Mouse (Mus musculus): ENCODE results near the gene Akap14. TPM values are rescaled to one million over a fixed set of nuclear protein-coding genes. Genes with fewer than 3 reads are reported as not detected.
A peak's percentile ranks its signal among the peaks of the same experiment; 100 is the strongest.
"Not testable (repeated sequence)": the region's sequence is repeated elsewhere in the genome, so short reads cannot be mapped to it uniquely, and the experiment has no call there.

Gene Akap14
- polyA plus RNA-seq, 1 experiment from 2014 or later, result not detected

GRCm38 (mm10) chrX:37167085-37167484, 1.6 kb downstream of the Akap14 start:
- H3K4me3 ChIP-seq (ENCODE audit: low read depth, low read length), result no peak overlapping the region
- no peak overlapping the region for H3K4me2 ChIP-seq (ENCODE audit: low read depth, low read length)
- H3K27me3 ChIP-seq (ENCODE audit: insufficient read depth, low read length), result no peaks in the 10 kb centered on the region
- no peaks in the 10 kb centered on the region for H3K36me3 ChIP-seq (replicated peaks; ENCODE audit: insufficient read depth, low read length)
- H3K9ac ChIP-seq (replicated peaks), result no peak overlapping the region
- WGBS (ENCODE audit: insufficient replicate concordance), result 26% methylated on average over 3 of the region's 3 CpGs
- no peak for TF ChIP-seq EP300 (IDR thresholded peaks at IDR 0.05; ENCODE audit: low read depth)
- TF ChIP-seq CTCF (IDR thresholded peaks at IDR 0.05; ENCODE audit: low read depth), result peak; percentile 81
- no peaks in the 10 kb centered on the region for H3K9me3 ChIP-seq (ENCODE audit: low read length)
- DNase-seq (peak; percentile 40), ATAC-seq (no peak)
- H3K4me1 ChIP-seq (ENCODE audit: insufficient read depth), result no peaks in the 10 kb centered on the region
- no peak overlapping the region for H3K27ac ChIP-seq (ENCODE audit: low read depth)

- no peak overlapping the region for H3K27ac ChIP-seq (ENCODE audit: low read depth)
- DNase-seq, result no peak
- 75% methylated on average over 18 of the region's 18 CpGs for WGBS (ENCODE audit: insufficient replicate concordance)
- no peaks in the 10 kb centered on the region for H3K4me1 ChIP-seq (ENCODE audit: insufficient read depth)
- no peak overlapping the region for H3K4me3 ChIP-seq (ENCODE audit: low read depth, low read length)
- no peaks in the 10 kb centered on the region for H3K27me3 ChIP-seq (ENCODE audit: insufficient read depth, low read length)
- TF ChIP-seq EP300 (IDR thresholded peaks at IDR 0.05; ENCODE audit: low read depth), result no peak
- no peak for TF ChIP-seq CTCF (IDR thresholded peaks at IDR 0.05; ENCODE audit: low read depth)
- ATAC-seq, result no peak
- no peak overlapping the region for H3K4me2 ChIP-seq (ENCODE audit: low read depth, low read length)
- no peaks in the 10 kb centered on the region for H3K36me3 ChIP-seq (replicated peaks; ENCODE audit: insufficient read depth, low read length)
- H3K9me3 ChIP-seq (ENCODE audit: low read length), result no peaks in the 10 kb centered on the region
- no peak overlapping the region for H3K9ac ChIP-seq (replicated peaks)
These were observed 5.5 kb downstream of the Akap14 start for GRCm38 (mm10) chrX:37163115-37163514.

- Histone ChIP-seq H3K4me2 (ENCODE audit: low read depth, low read length) (peak overlapping the region; percentile 22; the same call in 1 of the 2 replicates), H3K4me1 (ENCODE audit: insufficient read depth) (no peaks in the 10 kb centered on the region), H3K36me3 (replicated peaks; ENCODE audit: insufficient read depth, low read length) (no peaks in the 10 kb centered on the region), H3K27me3 (ENCODE audit: insufficient read depth, low read length) (no peaks in the 10 kb centered on the region), H3K4me3 (ENCODE audit: low read depth, low read length) (no peak overlapping the region), H3K9ac (replicated peaks) (no peak overlapping the region; the same call in 1 of the 2 replicates), H3K9me3 (ENCODE audit: low read length) (no peaks in the 10 kb centered on the region), H3K27ac (ENCODE audit: low read depth) (no peak overlapping the region; the same call in 1 of the 2 replicates)
- WGBS (ENCODE audit: insufficient replicate concordance), result 48% methylated on average over 10 of the region's 10 CpGs
- ATAC-seq (no peak), DNase-seq (no peak)
- no peak for TF ChIP-seq EP300 (IDR thresholded peaks at IDR 0.05; ENCODE audit: low read depth)
- no peak for TF ChIP-seq CTCF (IDR thresholded peaks at IDR 0.05; ENCODE audit: low read depth)
These were observed 7.5 kb downstream of the Akap14 start for GRCm38 (mm10) chrX:37161169-37161568.

GRCm38 (mm10) chrX:37157839-37158238, 10.8 kb downstream of the Akap14 start:
- Histone ChIP-seq H3K9ac (replicated peaks) (no peak overlapping the region), H3K27me3 (ENCODE audit: insufficient read depth, low read length) (no peaks in the 10 kb centered on the region), H3K4me3 (ENCODE audit: low read depth, low read length) (no peak overlapping the region), H3K36me3 (replicated peaks; ENCODE audit: insufficient read depth, low read length) (no peaks in the 10 kb centered on the region), H3K9me3 (ENCODE audit: low read length) (no peaks in the 10 kb centered on the region), H3K27ac (ENCODE audit: low read depth) (no peak overlapping the region), H3K4me2 (ENCODE audit: low read depth, low read length) (no peak overlapping the region), H3K4me1 (ENCODE audit: insufficient read depth) (no peaks in the 10 kb centered on the region)
- ATAC-seq (no peak), DNase-seq (no peak)
- TF ChIP-seq CTCF (IDR thresholded peaks at IDR 0.05; ENCODE audit: low read depth), result peak; percentile 51
- TF ChIP-seq EP300 (IDR thresholded peaks at IDR 0.05; ENCODE audit: low read depth), result no peak
- 56% methylated on average over 4 of the region's 4 CpGs for WGBS (ENCODE audit: insufficient replicate concordance)

GRCm38 (mm10) chrX:37144954-37145353, 23.7 kb downstream of the Akap14 start:
- WGBS (ENCODE audit: insufficient replicate concordance), result 78% methylated on average over 2 of the region's 2 CpGs
- H3K36me3 ChIP-seq (replicated peaks; ENCODE audit: insufficient read depth, low read length), result peaks cover 11% of the 10 kb centered on the region
- no peak overlapping the region for H3K27ac ChIP-seq (ENCODE audit: low read depth)
- no peak overlapping the region for H3K4me2 ChIP-seq (ENCODE audit: low read depth, low read length)
- DNase-seq (peak; percentile 42), ATAC-seq (peak; percentile 47; the same call in 1 of the 2 replicates)
- H3K4me1 ChIP-seq (ENCODE audit: insufficient read depth), result no peaks in the 10 kb centered on the region
- no peak overlapping the region for H3K4me3 ChIP-seq (ENCODE audit: low read depth, low read length)
- no peak for TF ChIP-seq EP300 (IDR thresholded peaks at IDR 0.05; ENCODE audit: low read depth)
- peak; percentile 56 for TF ChIP-seq CTCF (IDR thresholded peaks at IDR 0.05; ENCODE audit: low read depth)
- H3K9ac ChIP-seq (replicated peaks), result no peak overlapping the region
- no peaks in the 10 kb centered on the region for H3K27me3 ChIP-seq (ENCODE audit: insufficient read depth, low read length)
- no peaks in the 10 kb centered on the region for H3K9me3 ChIP-seq (ENCODE audit: low read length)

- H3K4me2 ChIP-seq (ENCODE audit: low read depth, low read length); H3K27ac ChIP-seq (ENCODE audit: low read depth); H3K4me3 ChIP-seq (ENCODE audit: low read depth, low read length); H3K4me1 ChIP-seq (ENCODE audit: insufficient read depth); DNase-seq; H3K27me3 ChIP-seq (ENCODE audit: insufficient read depth, low read length); H3K9ac ChIP-seq (replicated peaks); H3K9me3 ChIP-seq (ENCODE audit: low read length); ATAC-seq: not testable (repeated sequence)
- H3K36me3 ChIP-seq (replicated peaks; ENCODE audit: insufficient read depth, low read length), result peaks cover 11% of the 10 kb centered on the region
- 65% methylated on average over 2 of the region's 4 CpGs for WGBS (ENCODE audit: insufficient replicate concordance)
These were observed 24.1 kb downstream of the Akap14 start for GRCm38 (mm10) chrX:37144498-37144897.

- ATAC-seq (no peak), DNase-seq (no peak)
- no peak overlapping the region for H3K4me3 ChIP-seq (ENCODE audit: low read depth, low read length)
- no peaks in the 10 kb centered on the region for H3K4me1 ChIP-seq (ENCODE audit: insufficient read depth)
- H3K9me3 ChIP-seq (ENCODE audit: low read length), result no peaks in the 10 kb centered on the region
- H3K36me3 ChIP-seq (replicated peaks; ENCODE audit: insufficient read depth, low read length), result peaks cover 11% of the 10 kb centered on the region
- no peak overlapping the region for H3K27ac ChIP-seq (ENCODE audit: low read depth)
- TF ChIP-seq CTCF (IDR thresholded peaks at IDR 0.05; ENCODE audit: low read depth) (no peak), EP300 (IDR thresholded peaks at IDR 0.05; ENCODE audit: low read depth) (no peak)
- H3K9ac ChIP-seq (replicated peaks), result no peak overlapping the region
- no peaks in the 10 kb centered on the region for H3K27me3 ChIP-seq (ENCODE audit: insufficient read depth, low read length)
- WGBS (ENCODE audit: insufficient replicate concordance), result 85% methylated on average over 3 of the region's 3 CpGs
- H3K4me2 ChIP-seq (ENCODE audit: low read depth, low read length), result no peak overlapping the region
These were observed 26.9 kb downstream of the Akap14 start for GRCm38 (mm10) chrX:37141732-37142131.

All from liver, postnatal 0 days (tissue).